In genomic region chr2:127541185-127541584, GRCm38 (mm10) we compare ENCODE assay signal across 9 mouse cellular contexts. TPM values are rescaled to one million over a fixed set of nuclear protein-coding genes. Genes with fewer than 3 reads are reported as not detected.
A peak's percentile ranks its signal among the peaks of the same experiment; 100 is the strongest.
DNase-seq lines count a peak whose midpoint lies in the region; ATAC-seq and TF ChIP-seq lines count a peak whose summit lies in the region.
"Had no signal": no experiment of that assay in that cellular context is flagged by ENCODE, and none has a peak within 500 bp of the region (broad histone marks: within the 10 kb centered on the region; RNA-seq: fewer than 3 reads in every experiment).

TSS of gene Prom2 (minus strand) at chr2:127541467.

- no peak for ATAC-seq in hindbrain, postnatal 0 days
- peak; percentile 76 for ATAC-seq in lung, embryonic 14.5 days (ENCODE audit: insufficient read depth)
- no peak for ATAC-seq in erythroblast, adult 5-6 weeks (replicated peaks; ENCODE audit: low FRiP score, poor library complexity, severe bottlenecking)

- H3K36me3 ChIP-seq in ES-Bruce4 (ENCODE audit: control insufficient read depth, insufficient read depth, low read length, poor library complexity, severe bottlenecking): no peaks in the 10 kb centered on the region
- no peaks in the 10 kb centered on the region for H3K36me3 ChIP-seq in hindbrain, postnatal 0 days (ENCODE audit: insufficient read depth, low read length)
- no peaks in the 10 kb centered on the region for H3K36me3 ChIP-seq in lung, embryonic 14.5 days (ENCODE audit: insufficient read depth)
- H3K36me3 ChIP-seq: liver, embryonic 13.5 days had no signal

- H3K4me1 ChIP-seq in ES-Bruce4 (ENCODE audit: control insufficient read depth, insufficient read depth, low read length): no peaks in the 10 kb centered on the region
- peaks cover 4% of the 10 kb centered on the region; the same call in 1 of the 2 replicates for H3K4me1 ChIP-seq in hindbrain, postnatal 0 days (ENCODE audit: insufficient read depth, low read length)
- H3K4me1 ChIP-seq in lung, embryonic 14.5 days (ENCODE audit: insufficient read depth): no peaks in the 10 kb centered on the region
- H3K4me1 ChIP-seq: liver, embryonic 13.5 days had no signal

- TF ChIP-seq POLR2A in ES-Bruce4 (IDR thresholded peaks at IDR 0.05; ENCODE audit: insufficient read depth, low read length): no peak

- no peak within 1 kb of the TSS for H3K27ac ChIP-seq in ES-Bruce4 (ENCODE audit: insufficient read depth, low read length)
- no peak within 1 kb of the TSS for H3K27ac ChIP-seq in hindbrain, postnatal 0 days
- H3K27ac ChIP-seq in lung, embryonic 14.5 days (ENCODE audit: low read depth): no peak within 1 kb of the TSS
- H3K27ac ChIP-seq: liver, embryonic 13.5 days had no signal

- TF ChIP-seq CTCF in ES-Bruce4 (IDR thresholded peaks at IDR 0.05; ENCODE audit: low read depth, low read length): no peak
- TF ChIP-seq CTCF in hindbrain, postnatal 0 days (IDR thresholded peaks at IDR 0.05; ENCODE audit: low read depth): no peak
- TF ChIP-seq CTCF in lung, embryonic 14.5 days (IDR thresholded peaks at IDR 0.05; ENCODE audit: low read depth): no peak

- H3K9ac ChIP-seq in ES-Bruce4 (ENCODE audit: low read depth, poor library complexity, severe bottlenecking): no peak within 1 kb of the TSS
- H3K9ac ChIP-seq in hindbrain, postnatal 0 days (replicated peaks; ENCODE audit: low read length): no peak within 1 kb of the TSS
- H3K9ac ChIP-seq in lung, embryonic 14.5 days: 0 out of 2 replicates have a peak within 1 kb of the TSS, but pooled peaks have one; percentile 13
- H3K9ac ChIP-seq: liver, embryonic 13.5 days had no signal

- H3K27me3 ChIP-seq in ES-Bruce4 (ENCODE audit: control insufficient read depth, insufficient read depth, low read length, poor library complexity, severe bottlenecking): no peaks in the 10 kb centered on the region
- H3K27me3 ChIP-seq in hindbrain, postnatal 0 days (ENCODE audit: insufficient read depth, low read length): peaks cover 29% of the 10 kb centered on the region
- peaks cover 38% of the 10 kb centered on the region for H3K27me3 ChIP-seq in lung, embryonic 14.5 days (ENCODE audit: insufficient read depth, low read length)

- no peaks in the 10 kb centered on the region for H3K9me3 ChIP-seq in ES-Bruce4 (replicated peaks; ENCODE audit: control insufficient read depth, insufficient read depth, low read length, poor library complexity, severe bottlenecking)
- no peaks in the 10 kb centered on the region for H3K9me3 ChIP-seq in hindbrain, postnatal 0 days (ENCODE audit: low read length)
- H3K9me3 ChIP-seq in lung, embryonic 14.5 days (ENCODE audit: low read depth, low read length): no peaks in the 10 kb centered on the region
- H3K9me3 ChIP-seq: liver, embryonic 13.5 days had no signal

- peak; percentile 60 to 64 for DNase-seq in cerebellum, postnatal 10 days
- DNase-seq in hindbrain, postnatal 0 days (ENCODE audit: low spot score): no peak
- peak; percentile 61 for DNase-seq in lung, embryonic 14.5 days
- DNase-seq in urinary bladder, postnatal 25 days (ENCODE audit: low spot score): peak; percentile 68
- no peak for DNase-seq in right cerebral cortex, postnatal 4 days
- no peak for DNase-seq in layer of hippocampus, postnatal 10 days (ENCODE audit: low spot score in 2 of 2)
- DNase-seq: liver, embryonic 13.5 days had no signal

- WGBS in hindbrain, postnatal 0 days: 7% methylated on average over 25 of the region's 29 CpGs
- WGBS in lung, embryonic 14.5 days: 4% methylated on average over 27 of the region's 29 CpGs

- peak within 1 kb of the TSS; percentile 42 for H3K4me3 ChIP-seq in ES-Bruce4 (ENCODE audit: low read depth, low read length)
- no peak within 1 kb of the TSS for H3K4me3 ChIP-seq in hindbrain, postnatal 0 days (ENCODE audit: low read length)
- peak within 1 kb of the TSS; percentile 21 for H3K4me3 ChIP-seq in lung, embryonic 14.5 days (ENCODE audit: low read depth, low read length)
- H3K4me3 ChIP-seq: liver, embryonic 13.5 days had no signal

- H3K4me2 ChIP-seq in hindbrain, postnatal 0 days (ENCODE audit: low read depth, low read length): peak within 1 kb of the TSS; percentile 37; the same call in 1 of the 2 replicates
- H3K4me2 ChIP-seq in lung, embryonic 14.5 days: peak within 1 kb of the TSS; percentile 53
- H3K4me2 ChIP-seq: liver, embryonic 13.5 days had no signal

- no peak for TF ChIP-seq EP300 in ES-Bruce4 (IDR thresholded peaks at IDR 0.05; ENCODE audit: insufficient read depth, low read depth, low read length)

RNA-seq across cellular contexts. Expression of gene Prom2, which starts in this region (rescaled TPM):
- polyA plus RNA-seq in ES-Bruce4 (2011; ENCODE audit: insufficient read depth, insufficient read length, low read depth, missing spikeins): 1.2 and 1.3 TPM in 2 replicates
- 0.07 and 0.10 TPM in 2 replicates for total RNA-seq in hindbrain, postnatal 0 days (2014; rRNA removed)
- 0.10 and 0.32 TPM in 2 replicates for polyA plus RNA-seq in hindbrain, postnatal 0 days (2015; fragmentation: Nextera tagmentation; extraction: Ambion mirVana)
- polyA plus RNA-seq in lung, embryonic 14.5 days (2014; fragmentation: Nextera tagmentation; extraction: Ambion mirVana): 1.6 and 1.8 TPM in 2 replicates
- total RNA-seq in layer of hippocampus, postnatal 10 days (2021): under 1 TPM; 0.07 to 0.14 TPM
- not detected in 2 replicates for total RNA-seq in erythroblast, adult 5-6 weeks (2015; ENCODE audit: low replicate concordance)
- total RNA-seq in erythroblast, adult 5-6 weeks (2017; ENCODE audit: low replicate concordance): not detected in 2 replicates
- polyA plus RNA-seq: liver, embryonic 13.5 days had no signal

Comparison
In these comparisons a context has a peak if more than half of its experiments do, and no peak if none do; other contexts are left out.
1. DNase-seq: peak in cerebellum, postnatal 10 days (2 of 2), lung, embryonic 14.5 days (single experiment) and urinary bladder, postnatal 25 days (single experiment); none in hindbrain, postnatal 0 days (single experiment), right cerebral cortex, postnatal 4 days (single experiment) and layer of hippocampus, postnatal 10 days (0 of 2).